Mouse (Mus musculus) gastrocnemius, postnatal 25 days (tissue): ENCODE results near the gene Cpt2. TPM values are rescaled to one million over a fixed set of nuclear protein-coding genes. Genes with fewer than 3 reads are reported as not detected.
A peak's percentile ranks its signal among the peaks of the same experiment; 100 is the strongest.

Experiments
- DNase-seq: peaks from one replicate; pipeline ENCODE4 v3.0.0; 2022
- long read RNA-seq, 2 experiments: library from polyadenylated mRNA; stranded (forward); transcript quantifications; one replicate each; pipeline ENCODE4 v2.0.0; 2021
- total RNA-seq, 2 experiments: library from RNA; stranded (reverse); gene quantifications; 1 replicate in 1 of 2; 2 replicates in 1 of 2; pipeline ENCODE4 v1.2.3; 2021

The Cpt2 gene
- 10 to 100 TPM; 61.0 to 66.6 TPM for total RNA-seq
- long read RNA-seq, experiment 1, transcript Cpt2-201 (5 exons, 2,372 nt) = major isoform, 81 of 87 reads
- long read RNA-seq, experiment 1, partial matches to known transcripts = 5 of 87 reads
- long read RNA-seq, experiment 1, other reads (novel, unspliced or antisense) = 1 of 87 reads
- long read RNA-seq, experiment 2, transcript Cpt2-201 (5 exons, 2,372 nt) = major isoform, 144 of 154 reads
- long read RNA-seq, experiment 2, partial matches to known transcripts = 6 of 154 reads
- long read RNA-seq, experiment 2, other reads (novel, unspliced or antisense) = 2 of 154 reads

GRCm38 (mm10) chr4:107923145-107923802, at the start of gene Cpt2:
Gene Cpt2, minus strand, starts transcription at chr4:107923610.
- peak; percentile 92 for DNase-seq

- DNase-seq = no peak
These were observed 47.8 kb upstream of the Cpt2 start for GRCm38 (mm10) chr4:107971162-107971561.

DNA sequence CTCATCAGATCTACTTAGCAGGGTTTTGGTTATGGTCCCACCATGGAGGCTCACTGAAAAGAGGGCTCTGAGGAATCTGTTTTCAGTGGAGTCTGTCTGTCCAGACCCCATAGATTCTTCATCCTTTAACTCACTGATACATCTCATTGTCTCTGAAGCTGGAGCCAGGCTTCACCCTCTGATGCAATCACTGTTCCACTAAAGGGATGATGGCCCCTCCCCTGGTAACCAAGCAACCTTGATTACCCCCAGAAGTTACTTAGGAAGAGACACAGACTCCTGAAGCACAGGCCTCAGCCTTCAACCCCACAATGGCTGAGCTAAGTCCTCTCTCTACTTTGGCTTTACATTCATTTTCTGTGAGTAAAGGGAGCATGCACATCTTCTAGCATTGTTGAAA, 46.4 kb upstream of the Cpt2 start:
- DNase-seq = peak; percentile 50

DNA sequence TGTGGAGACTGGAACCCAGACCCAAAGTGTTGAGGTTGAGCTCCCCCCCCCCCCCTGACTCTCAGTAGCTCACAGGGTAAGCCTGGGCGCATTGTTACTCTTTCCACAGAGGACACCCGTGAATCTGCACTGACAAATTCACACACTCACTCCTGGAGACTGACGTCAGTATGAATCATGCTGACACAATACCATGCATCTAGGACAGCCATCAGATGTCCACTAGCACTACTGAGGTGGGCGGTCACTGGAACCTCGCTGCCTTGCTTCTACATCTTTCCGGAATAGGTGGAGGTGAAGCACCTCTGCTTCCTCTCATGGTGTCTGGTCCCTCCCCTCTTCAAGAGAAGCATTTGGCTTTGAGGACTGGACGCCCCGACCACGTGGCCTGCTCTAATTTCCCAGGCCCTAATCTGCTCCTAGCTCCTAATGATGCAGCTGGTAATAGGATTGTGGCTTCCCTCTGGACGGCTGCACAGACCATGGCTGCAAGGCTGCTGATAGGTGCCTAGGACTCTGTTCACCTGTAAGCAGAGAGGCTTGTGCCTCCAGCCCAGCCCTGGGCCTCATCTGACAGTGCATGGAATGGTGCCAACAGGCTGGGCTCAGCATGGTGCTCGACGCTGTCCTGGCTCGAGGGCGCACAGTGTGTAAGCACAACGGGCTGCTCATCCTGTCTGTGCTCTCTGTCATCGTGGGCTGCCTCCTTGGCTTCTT, 44.7 kb upstream of the Cpt2 start, which contains the start of gene Slc1a7:
TSS of gene Slc1a7 (plus strand) at position 367 of the 717 bp plus-strand sequence.
- no peak for DNase-seq

- no peak for DNase-seq
These were observed 43.2 kb upstream of the Cpt2 start for GRCm38 (mm10) chr4:107966416-107967109.

DNA sequence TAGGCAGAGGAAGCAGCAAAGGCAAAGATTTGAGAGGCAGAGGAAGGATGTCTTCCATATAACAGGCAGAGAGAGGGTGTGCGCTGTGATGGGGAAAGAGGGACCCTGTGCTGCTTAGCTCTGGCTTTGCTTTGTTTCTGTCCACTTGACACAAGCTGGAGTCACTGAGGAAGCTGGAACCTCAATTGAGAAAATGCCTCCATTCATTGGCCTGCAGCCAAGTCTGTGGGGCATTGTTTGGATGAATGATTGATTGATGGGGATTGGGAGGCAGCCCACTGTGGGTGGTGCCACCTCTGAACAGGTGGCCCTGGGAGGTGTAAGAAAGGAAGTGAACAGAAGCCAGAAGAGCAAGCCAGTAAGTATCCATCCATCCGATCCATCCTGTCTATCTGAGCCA, 39.4 kb upstream of the Cpt2 start:
- no peak for DNase-seq

GRCm38 (mm10) chr4:107962044-107962732, 38.8 kb upstream of the Cpt2 start:
- peak; percentile 71 for DNase-seq

DNA sequence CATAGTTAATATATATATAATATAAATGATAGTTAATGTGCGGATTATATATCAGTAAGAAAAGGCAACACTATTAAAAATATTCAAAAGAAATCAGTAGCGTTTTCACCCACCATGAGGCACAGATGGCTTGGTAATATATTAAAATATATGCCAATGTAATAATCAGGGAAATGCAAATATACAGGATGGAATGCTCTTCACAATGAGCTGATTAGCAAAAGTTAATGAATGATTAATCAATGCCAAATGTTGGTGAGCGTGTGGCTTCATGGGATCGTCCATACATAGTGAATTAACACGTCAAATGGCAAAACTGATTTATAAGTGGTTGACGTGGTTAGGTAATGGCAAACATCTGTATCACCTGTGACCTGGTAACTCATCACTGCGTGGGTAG, 35.1 kb upstream of the Cpt2 start:
- DNase-seq = no peak

- no peak for DNase-seq
These were observed 32.3 kb upstream of the Cpt2 start for GRCm38 (mm10) chr4:107955691-107956090.

- DNase-seq = no peak
These were observed 29.4 kb upstream of the Cpt2 start for GRCm38 (mm10) chr4:107952845-107953244.

- DNase-seq = no peak
These were observed 26.5 kb upstream of the Cpt2 start for GRCm38 (mm10) chr4:107949918-107950317.

- no peak for DNase-seq
These were observed 20.7 kb upstream of the Cpt2 start for GRCm38 (mm10) chr4:107944141-107944540.

GRCm38 (mm10) chr4:107942741-107943140, 19.3 kb upstream of the Cpt2 start:
- DNase-seq = peak; percentile 43

DNA sequence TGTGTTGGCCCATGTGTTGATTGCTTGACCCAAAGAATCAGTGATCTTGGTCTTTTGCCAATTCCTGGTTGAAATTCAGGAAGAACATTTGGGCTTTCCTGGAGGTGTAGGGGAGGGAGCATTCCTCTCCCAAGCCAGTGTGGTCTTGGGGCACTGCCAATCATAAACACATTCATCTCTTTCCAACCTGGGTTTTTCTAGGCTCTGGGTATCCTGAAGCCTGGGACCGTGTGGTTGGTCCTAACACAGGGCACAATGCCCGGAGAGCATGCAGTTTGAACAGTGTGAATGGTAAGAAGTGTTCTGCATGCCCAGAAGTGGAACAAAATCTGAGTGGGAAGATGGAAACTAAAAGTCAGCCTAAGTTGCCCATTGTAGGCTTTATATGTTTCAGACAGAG, 14.7 kb upstream of the Cpt2 start:
- DNase-seq = no peak

DNA sequence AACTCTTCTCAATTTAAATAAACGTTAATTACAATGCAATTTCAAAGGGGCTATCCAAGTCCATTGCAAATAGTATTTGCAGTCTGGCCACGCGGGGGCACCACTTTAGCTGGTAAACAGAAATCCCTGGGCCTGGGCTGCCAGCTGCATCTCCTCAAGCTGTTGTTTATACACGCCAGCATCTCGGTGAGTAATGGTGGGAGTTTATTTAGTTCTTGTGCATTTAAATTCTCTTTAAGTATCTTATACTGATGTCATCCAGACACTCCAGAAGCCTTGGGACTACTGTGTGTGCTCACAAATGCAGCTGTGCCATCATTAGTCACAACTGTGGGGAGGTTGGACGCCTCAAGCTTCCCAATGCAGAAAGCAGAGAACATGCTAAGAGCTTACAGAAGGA, 13.9 kb upstream of the Cpt2 start:
- DNase-seq = peak; percentile 44

DNA sequence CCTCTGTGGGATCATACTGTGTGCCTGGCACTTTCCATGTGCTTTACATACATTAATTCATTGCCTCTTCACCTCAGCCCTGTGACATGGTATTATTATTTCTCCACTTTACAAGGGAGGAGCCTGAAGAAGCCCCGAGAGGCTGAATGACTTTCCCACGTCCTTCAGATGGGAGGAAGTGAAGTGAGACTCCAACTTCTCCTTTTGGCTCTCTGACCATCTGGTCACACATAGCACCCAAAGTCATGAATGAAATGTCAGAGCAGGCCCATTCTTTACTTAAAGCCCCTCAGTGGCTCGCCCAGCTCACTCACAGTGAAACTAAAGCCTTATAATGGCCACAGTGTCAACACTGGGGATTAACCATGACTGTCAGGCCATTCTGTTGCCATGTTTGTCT, 11.8 kb upstream of the Cpt2 start:
- DNase-seq = no peak

- DNase-seq = no peak
These were observed 9.8 kb upstream of the Cpt2 start for GRCm38 (mm10) chr4:107933239-107933638.

- no peak for DNase-seq
These were observed 8.0 kb upstream of the Cpt2 start for GRCm38 (mm10) chr4:107931453-107931852.

DNA sequence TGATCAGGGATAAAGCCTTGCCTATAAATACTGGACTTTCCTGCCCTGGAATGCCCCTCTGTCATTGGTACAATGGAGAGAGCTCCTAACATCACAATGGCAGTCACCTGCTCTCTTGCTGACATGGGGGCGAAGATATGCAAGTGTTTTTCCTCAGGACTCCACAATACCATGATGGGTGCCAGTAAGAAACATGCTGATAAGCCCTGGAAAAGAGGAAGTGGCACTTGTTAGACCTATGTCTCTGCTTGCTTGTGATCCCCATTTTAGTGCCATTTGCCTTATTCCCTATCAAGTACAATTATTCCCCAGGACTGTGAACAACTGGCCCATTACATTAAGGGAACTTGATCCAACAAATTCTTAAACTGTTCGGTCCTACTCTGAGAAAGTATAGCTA, 5.3 kb upstream of the Cpt2 start:
- no peak for DNase-seq

DNA sequence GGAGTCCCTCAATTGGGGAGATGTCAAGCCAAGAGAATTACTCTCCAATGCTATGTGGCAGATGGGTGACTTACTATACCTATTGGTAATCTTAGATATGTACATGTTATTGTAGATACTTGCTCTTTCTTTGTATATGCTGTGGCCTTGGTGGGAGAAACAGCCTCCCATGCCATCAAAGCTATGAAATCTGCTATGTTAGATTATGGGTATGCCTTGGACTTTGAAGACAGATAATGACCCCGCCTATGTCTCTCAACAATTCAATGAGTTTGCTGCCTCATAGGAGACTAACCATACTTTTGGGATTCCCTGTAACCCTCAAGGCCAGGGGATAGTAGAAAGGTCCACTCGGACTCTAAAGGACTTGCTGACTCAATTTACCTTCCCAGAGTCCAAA, 4.9 kb upstream of the Cpt2 start:
- DNase-seq = no peak

- DNase-seq = no peak
These were observed 389 bp upstream of the Cpt2 start for GRCm38 (mm10) chr4:107923803-107924194.

- no peak for DNase-seq
These were observed 1.5 kb downstream of the Cpt2 start for GRCm38 (mm10) chr4:107921952-107922351.
